Mouse (Mus musculus) midbrain, postnatal 0 days (tissue): ENCODE data around the gene Lat2. TPM values are rescaled to one million over a fixed set of nuclear protein-coding genes. Genes with fewer than 3 reads are reported as not detected.

ENCODE experiments used
- ATAC-seq: fragments of 200-750 bp; cut with Nextera tagmentation; 2 replicates; pipeline ENCODE4 v1.8.0; 2017; ENCODE audit warnings: moderate number of reproducible peaks, mild to moderate bottlenecking, moderate TSS enrichment, moderate library complexity; ENCODE audit not compliant: low FRiP score
- DNase-seq: peaks from one replicate; pipeline ENCODE4 v3.0.0-alpha.2; 2015; ENCODE audit warnings: low spot score
- H3K27ac ChIP-seq: fragments of 300-500 bp; sonication (generic); 2 replicates; pipeline ENCODE4 v1.5.1; 2014; ENCODE audit warnings: low read depth, mild to moderate bottlenecking, low read length, mixed read lengths
- H3K27me3 ChIP-seq: fragments of 300-500 bp; sonication (generic); 2 replicates; pipeline ENCODE4 v1.6.1; 2014; ENCODE audit warnings: low read length, control low read depth, mixed read lengths; ENCODE audit not compliant: insufficient read depth
- H3K36me3 ChIP-seq: fragments of 300-500 bp; sonication (generic); 2 replicates; pipeline ENCODE4 v1.6.1; 2014; ENCODE audit warnings: low read length, control low read depth, mixed read lengths; ENCODE audit not compliant: insufficient read depth
- H3K4me1 ChIP-seq: fragments of 300-500 bp; sonication (generic); 2 replicates; pipeline ENCODE4 v1.6.1; 2014; ENCODE audit warnings: mild to moderate bottlenecking, control low read depth, antibody characterized with exemption, low read length, mixed read lengths; ENCODE audit not compliant: insufficient read depth
- H3K4me2 ChIP-seq: fragments of 300-500 bp; sonication (generic); 2 replicates; pipeline ENCODE4 v1.6.1; 2014; ENCODE audit warnings: low read depth, mild to moderate bottlenecking, low read length, mixed read lengths; ENCODE audit not compliant: poor library complexity, severe bottlenecking
- H3K4me3 ChIP-seq: fragments of 300-500 bp; sonication (generic); 2 replicates; pipeline ENCODE4 v1.5.1; 2014; ENCODE audit warnings: low read depth, mild to moderate bottlenecking, low read length, moderate library complexity
- H3K9ac ChIP-seq: fragments of 300-500 bp; sonication (generic); replicated peaks from 2 replicates; pipeline ENCODE4 v1.6.1; 2014; ENCODE audit warnings: mild to moderate bottlenecking, low read length, moderate library complexity, mixed read lengths; ENCODE audit not compliant: poor library complexity, severe bottlenecking
- H3K9me3 ChIP-seq: fragments of 300-500 bp; sonication (generic); 2 replicates; pipeline ENCODE4 v1.6.1; 2016; ENCODE audit warnings: low read length, control low read depth
- CTCF ChIP-seq: IDR thresholded peaks from 2 replicates; pipeline ENCODE4 v1.5.1; 2016; ENCODE audit warnings: antibody characterized with exemption, mild to moderate bottlenecking
- WGBS: fragments of 180-500 bp; shearing (Covaris S2); extraction: QIAGEN DNeasy Blood & Tissue Kit; methylation state at CpG from one replicate; pipeline ENCODE4 v1.1.7; 2014; 5-methylcytosine and 5-hydroxymethylcytosine counted together
- polyA plus RNA-seq: library from polyadenylated mRNA; unstranded; fragments of >200 nt; fragmentation: Nextera tagmentation; extraction: Ambion mirVana; gene quantifications from 2 replicates; pipeline ENCODE4 v1.2.1, GENCODE M21; 2015
- total RNA-seq: library from RNA; depleted of rRNA; stranded (reverse); fragments of >200 nt; gene quantifications from 2 replicates; pipeline ENCODE4 v1.2.3, GENCODE M21; 2014

Gene Lat2
- total and polyA plus RNA-seq, 2 experiments from 2014 or later, result 0.44 to 2.2 TPM

GRCm38 (mm10) chr5:134593093-134593492 is 21.7 kb downstream of the Lat2 start:
- WGBS, result 91% methylated on average over 9 of the region's 9 CpGs
- no peak overlapping the region for H3K27ac ChIP-seq
- ATAC-seq (no peak), DNase-seq (no peak)
- no peak overlapping the region for H3K4me2 ChIP-seq
- H3K9ac ChIP-seq, result no peak overlapping the region
- peaks cover 59% of the 10 kb centered on the region for H3K36me3 ChIP-seq
- H3K9me3 ChIP-seq, result no peaks in the 10 kb centered on the region
- no peak overlapping the region for H3K4me3 ChIP-seq
- no peaks in the 10 kb centered on the region for H3K27me3 ChIP-seq
- H3K4me1 ChIP-seq, result no peaks in the 10 kb centered on the region
- no peak for TF ChIP-seq CTCF

GRCm38 (mm10) chr5:134592026-134592581 is 22.7 kb downstream of the Lat2 start:
- no peaks in the 10 kb centered on the region for H3K4me1 ChIP-seq
- 92% methylated on average over 11 of the region's 11 CpGs for WGBS
- H3K36me3 ChIP-seq, result peaks cover 50% of the 10 kb centered on the region
- no peak overlapping the region for H3K9ac ChIP-seq
- H3K9me3 ChIP-seq, result no peaks in the 10 kb centered on the region
- no peak overlapping the region for H3K4me3 ChIP-seq
- TF ChIP-seq CTCF, result no peak
- no peak overlapping the region for H3K4me2 ChIP-seq
- H3K27ac ChIP-seq, result no peak overlapping the region
- DNase-seq (no peak), ATAC-seq (no peak)
- H3K27me3 ChIP-seq, result no peaks in the 10 kb centered on the region

DNA sequence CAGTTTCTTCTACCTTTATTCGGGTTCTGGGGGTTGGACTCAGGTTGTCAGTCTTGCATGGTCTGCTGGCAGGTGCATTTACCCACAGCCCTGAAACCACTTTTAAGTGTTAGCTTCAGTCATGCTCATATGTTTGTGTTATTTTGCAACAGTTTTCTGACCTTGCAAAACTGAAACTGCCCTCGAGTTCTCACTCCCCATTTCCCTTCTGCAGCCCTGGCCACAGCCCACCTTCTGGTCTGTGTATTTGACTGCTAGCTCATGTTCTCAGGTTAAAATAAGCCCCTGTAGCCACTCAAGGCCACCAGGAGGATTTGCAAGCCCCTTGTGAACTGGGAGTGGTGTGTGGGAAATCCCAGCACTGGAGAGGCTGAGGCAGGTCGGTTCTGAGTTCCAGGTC is 24.9 kb downstream of the Lat2 start:
- no peaks in the 10 kb centered on the region for H3K4me1 ChIP-seq
- no peaks in the 10 kb centered on the region for H3K27me3 ChIP-seq
- no peak overlapping the region for H3K27ac ChIP-seq
- H3K9ac ChIP-seq, result no peak overlapping the region
- no peaks in the 10 kb centered on the region for H3K9me3 ChIP-seq
- peaks cover 32% of the 10 kb centered on the region for H3K36me3 ChIP-seq
- H3K4me3 ChIP-seq, result no peak overlapping the region
- no peak overlapping the region for H3K4me2 ChIP-seq
- no peak for TF ChIP-seq CTCF
- DNase-seq (no peak), ATAC-seq (no peak)
- 88% methylated on average over 3 of the region's 3 CpGs for WGBS

DNA sequence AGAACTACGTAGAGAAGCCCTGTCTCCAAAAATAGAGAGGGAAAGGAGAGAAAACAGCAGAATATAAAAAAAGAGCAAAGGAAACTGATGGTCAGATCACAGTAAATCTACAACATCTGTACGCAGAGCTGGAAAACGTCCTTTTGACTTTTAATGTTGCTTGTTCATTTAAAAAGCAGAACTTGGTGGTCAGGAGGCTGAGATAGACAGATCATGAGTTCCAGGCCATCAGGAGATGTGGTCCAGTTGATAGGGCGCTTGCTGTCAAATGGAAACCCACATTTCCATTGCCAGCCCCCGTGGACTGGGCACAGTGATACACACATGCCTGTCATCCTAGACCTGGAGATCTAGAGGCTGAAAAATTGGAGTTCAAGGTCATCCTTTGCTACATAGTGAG is 30.0 kb downstream of the Lat2 start:
- DNase-seq, result no peak
- Histone ChIP-seq H3K4me1 (no peaks in the 10 kb centered on the region), H3K27ac (no peak overlapping the region), H3K27me3 (no peaks in the 10 kb centered on the region), H3K9ac (no peak overlapping the region), H3K9me3 (no peaks in the 10 kb centered on the region), H3K4me3 (no peak overlapping the region), H3K4me2 (no peak overlapping the region), H3K36me3 (peaks cover 5% of the 10 kb centered on the region; the same call in 1 of the 2 replicates)
- 90% methylated on average over 5 of the region's 5 CpGs for WGBS
- TF ChIP-seq CTCF, result no peak
- no peak for ATAC-seq

GRCm38 (mm10) chr5:134583884-134584213 is 31.0 kb downstream of the Lat2 start:
- H3K4me2 ChIP-seq, result no peak overlapping the region
- H3K27ac ChIP-seq, result no peak overlapping the region
- H3K36me3 ChIP-seq, result peaks cover 5% of the 10 kb centered on the region; the same call in 1 of the 2 replicates
- no peak for DNase-seq
- H3K27me3 ChIP-seq, result no peaks in the 10 kb centered on the region
- no peaks in the 10 kb centered on the region for H3K9me3 ChIP-seq
- no peak for ATAC-seq
- no peaks in the 10 kb centered on the region for H3K4me1 ChIP-seq
- TF ChIP-seq CTCF, result no peak
- no peak overlapping the region for H3K9ac ChIP-seq
- 83% methylated on average over 3 of the region's 3 CpGs for WGBS
- no peak overlapping the region for H3K4me3 ChIP-seq

- ATAC-seq (no peak), DNase-seq (no peak)
- 30% methylated on average over 15 of the region's 15 CpGs for WGBS
- H3K4me1 ChIP-seq, result no peaks in the 10 kb centered on the region
- peak; percentile 15; the same call in 1 of the 2 replicates for TF ChIP-seq CTCF
- peak overlapping the region; percentile 82 for H3K4me3 ChIP-seq
- H3K27ac ChIP-seq, result no peak overlapping the region
- H3K4me2 ChIP-seq, result peak overlapping the region; percentile 89
- peak overlapping the region; percentile 73 for H3K9ac ChIP-seq
- no peaks in the 10 kb centered on the region for H3K27me3 ChIP-seq
- H3K36me3 ChIP-seq, result no peaks in the 10 kb centered on the region
- no peaks in the 10 kb centered on the region for H3K9me3 ChIP-seq
Measured at GRCm38 (mm10) chr5:134583006-134583883, 31.6 kb downstream of the Lat2 start.
